Mouse (Mus musculus): Measurements from ENCODE around the gene Tyrobp.

DNA sequence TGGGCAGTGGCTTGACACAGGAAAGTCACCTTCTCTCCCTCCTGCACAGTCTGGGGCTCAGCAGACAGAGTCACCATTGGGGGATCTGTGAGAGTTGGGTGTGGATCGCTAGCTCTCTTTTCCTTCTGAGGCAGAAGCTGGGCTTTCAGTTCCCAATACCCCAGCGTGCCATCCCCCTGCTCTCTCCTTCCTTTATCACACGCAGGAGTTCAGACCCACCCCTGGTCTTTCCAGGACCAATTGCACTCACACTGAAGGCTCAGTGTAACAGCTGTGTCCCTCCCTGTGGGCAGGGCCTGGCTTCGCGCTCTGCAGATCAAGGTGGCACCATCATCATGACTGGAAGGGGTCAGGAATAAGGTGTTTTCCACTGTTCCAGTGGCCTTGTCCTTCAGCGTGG is 40.7 kb downstream of the Tyrobp start:
- TF ChIP-seq CTCF (IDR thresholded peaks at IDR 0.05; ENCODE audit: low read depth, low read length) (no peak), GATA1 (IDR thresholded peaks at IDR 0.05; ENCODE audit: borderline replicate concordance, low read length) (no peak), POLR2AphosphoS5 (IDR thresholded peaks at IDR 0.05; ENCODE audit: insufficient replicate concordance, low read depth, low read length) (no peak), TAL1 (conservative IDR thresholded peaks at IDR 0.05; ENCODE audit: low read depth, low read length) (no peak)

Data from G1E (cell line).